Mouse (Mus musculus) heart, postnatal 25 days (tissue): ENCODE measurements around the gene Ltc4s. TPM values are rescaled to one million over a fixed set of nuclear protein-coding genes. Genes with fewer than 3 reads are reported as not detected.

Experiments used
- DNase-seq: peaks from one replicate; pipeline ENCODE4 v3.0.0; 2022; ENCODE audit warnings: low spot score
- intact Hi-C: fragments of 180-260 bp; cut with DNase I; formaldehyde crosslinking; loops from one replicate; pipeline ENCODE4 v1.15.1; 2025
- total RNA-seq, 2 experiments: library from RNA; stranded (reverse); gene quantifications; 2 replicates each; pipeline ENCODE4 v1.2.3; 2021

The Ltc4s gene
- 1 to 10 TPM; 4.8 to 7.8 TPM for total RNA-seq

DNA sequence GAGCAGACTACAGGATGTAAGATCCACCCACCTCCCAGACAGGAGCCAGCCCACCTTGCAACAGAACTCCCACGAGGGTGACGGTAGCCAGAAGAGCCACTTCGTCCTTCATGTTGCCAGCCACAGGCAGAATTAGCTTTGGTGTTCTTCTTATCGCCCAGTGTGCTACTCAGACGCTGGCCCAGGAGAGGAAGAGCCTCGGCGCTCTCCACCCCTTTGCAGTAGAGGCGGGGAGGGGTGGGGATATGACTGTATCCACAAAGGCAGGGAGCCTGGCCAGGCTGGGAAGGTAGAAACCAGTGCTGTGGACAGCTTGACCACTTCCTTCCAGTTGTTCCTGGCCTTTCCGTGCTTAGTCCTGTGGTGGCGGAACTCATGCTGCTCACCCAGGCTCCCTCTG is at the start of gene Ltc4s:
Gene Ltc4s, minus strand, starts transcription at position 293 of the 400 bp plus-strand sequence.
- no peak for DNase-seq
- intact Hi-C loops, result loop anchor here (5.0 kb wide), 1 partner anchor 124 kb away; no protein-coding TSS in a partner anchor

DNA sequence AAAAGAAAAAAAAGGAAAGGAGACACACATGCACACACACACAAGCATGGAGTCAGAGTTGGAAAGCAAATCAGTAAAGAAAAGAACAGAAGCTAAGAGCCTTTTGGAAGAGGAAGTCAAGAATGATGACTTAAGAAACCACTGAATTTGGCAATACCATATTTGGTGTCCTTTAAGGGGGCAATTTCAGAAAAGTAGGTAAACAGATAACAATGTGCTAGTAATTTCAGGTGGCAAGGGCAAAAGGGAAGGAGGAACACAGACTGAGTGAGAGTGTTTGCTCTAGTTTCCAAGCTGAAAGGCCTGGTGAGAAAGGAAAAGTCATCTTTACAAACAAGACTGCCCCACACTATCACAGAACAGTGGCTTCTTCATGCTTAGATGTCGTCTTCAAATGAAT is 48.0 kb upstream of the Ltc4s start:
- intact Hi-C loops, result no loop called here
- DNase-seq, result no peak

- no peak for DNase-seq
- intact Hi-C loops, result no loop called here
Measured at GRCm38 (mm10) chr11:50285696-50286095, 47.3 kb upstream of the Ltc4s start.

- DNase-seq, result no peak
- intact Hi-C loops, result no loop called here
Measured at GRCm38 (mm10) chr11:50285263-50285662, 46.8 kb upstream of the Ltc4s start.

DNA sequence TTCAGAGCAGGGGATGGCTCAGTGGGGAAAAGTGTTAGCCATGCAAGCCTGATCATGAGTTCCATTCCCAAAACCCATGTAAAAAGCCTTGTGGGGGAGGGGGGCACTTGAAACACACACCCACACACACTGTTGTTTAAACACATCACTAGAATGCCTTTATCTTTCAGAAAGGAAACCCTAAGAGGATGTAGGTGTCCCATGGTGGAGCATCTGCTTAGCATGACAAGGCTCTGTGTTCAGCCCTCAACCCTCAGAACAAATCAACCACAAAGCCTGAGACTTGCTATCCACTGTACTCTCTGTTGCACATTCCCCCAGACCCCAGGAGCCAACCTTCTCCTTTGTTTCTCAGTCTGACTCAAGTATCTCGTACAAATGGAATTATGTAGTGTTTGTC is 41.6 kb upstream of the Ltc4s start:
- intact Hi-C loops, result no loop called here
- no peak for DNase-seq

DNA sequence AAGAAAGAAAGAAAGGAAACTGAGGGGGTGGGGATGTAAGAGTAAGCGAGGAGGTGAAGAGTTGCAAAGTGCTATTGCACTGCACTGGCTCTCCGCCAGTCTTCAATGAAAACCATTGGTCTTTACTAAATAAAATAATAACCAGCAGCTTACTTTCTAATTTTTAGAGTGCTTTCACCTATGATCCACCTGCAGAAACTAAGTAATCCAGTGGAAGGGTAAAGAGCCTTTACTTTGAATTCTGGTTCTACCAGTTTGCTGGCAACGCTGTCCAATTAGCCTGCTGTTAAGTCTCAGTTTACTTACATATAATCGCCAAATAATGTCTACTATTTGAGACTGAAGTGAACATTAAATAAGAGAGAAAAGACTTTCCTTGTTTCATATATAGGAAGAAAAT is 40.6 kb upstream of the Ltc4s start:
- DNase-seq, result no peak
- intact Hi-C loops, result no loop called here

DNA sequence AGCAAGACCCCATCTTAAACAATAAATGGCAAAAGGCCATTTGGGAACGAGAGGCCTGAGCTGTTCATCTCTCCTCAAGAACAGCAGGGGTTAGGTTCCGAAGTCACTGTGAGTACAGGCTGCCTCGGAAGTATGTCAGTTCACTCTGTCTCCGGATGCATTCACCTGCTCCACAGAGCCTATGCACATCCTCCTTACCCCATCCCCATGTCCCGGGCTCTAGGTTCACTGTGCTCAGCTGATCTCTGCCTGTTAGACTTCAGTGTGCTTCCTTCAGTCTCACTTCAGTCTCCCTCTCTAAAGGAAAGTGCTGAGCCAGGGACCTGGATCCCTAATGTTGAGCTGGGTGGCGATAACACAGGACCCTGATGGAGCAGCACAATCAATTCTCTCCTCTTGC is 39.3 kb upstream of the Ltc4s start:
- intact Hi-C loops, result no loop called here
- DNase-seq, result no peak

GRCm38 (mm10) chr11:50277025-50277424 is 38.6 kb upstream of the Ltc4s start:
- intact Hi-C loops, result no loop called here
- no peak for DNase-seq

- no peak for DNase-seq
- intact Hi-C loops, result no loop called here
Measured at GRCm38 (mm10) chr11:50275568-50276151, 37.2 kb upstream of the Ltc4s start.

DNA sequence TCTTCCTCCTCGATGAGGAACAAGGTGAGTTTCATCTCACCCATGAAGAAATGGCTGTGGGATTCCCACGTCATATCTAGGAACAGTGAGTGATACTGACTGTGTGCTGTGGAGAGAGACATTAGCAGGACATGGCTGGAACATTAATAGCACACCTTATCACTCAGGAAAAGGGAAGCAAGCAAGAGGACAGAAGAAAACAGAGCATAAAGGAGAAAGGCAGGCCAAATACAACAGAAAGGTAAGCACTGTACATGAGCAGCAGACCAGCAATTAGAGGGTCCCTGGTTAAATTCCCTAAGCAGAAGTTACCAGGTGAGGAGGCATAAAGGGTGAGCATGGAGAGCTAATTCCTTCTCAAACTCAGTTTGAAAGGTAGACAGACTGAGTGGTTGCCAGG is 36.7 kb upstream of the Ltc4s start:
- intact Hi-C loops, result no loop called here
- no peak for DNase-seq

- no peak for DNase-seq
- intact Hi-C loops, result no loop called here
Measured at GRCm38 (mm10) chr11:50272819-50273218, 34.4 kb upstream of the Ltc4s start.

DNA sequence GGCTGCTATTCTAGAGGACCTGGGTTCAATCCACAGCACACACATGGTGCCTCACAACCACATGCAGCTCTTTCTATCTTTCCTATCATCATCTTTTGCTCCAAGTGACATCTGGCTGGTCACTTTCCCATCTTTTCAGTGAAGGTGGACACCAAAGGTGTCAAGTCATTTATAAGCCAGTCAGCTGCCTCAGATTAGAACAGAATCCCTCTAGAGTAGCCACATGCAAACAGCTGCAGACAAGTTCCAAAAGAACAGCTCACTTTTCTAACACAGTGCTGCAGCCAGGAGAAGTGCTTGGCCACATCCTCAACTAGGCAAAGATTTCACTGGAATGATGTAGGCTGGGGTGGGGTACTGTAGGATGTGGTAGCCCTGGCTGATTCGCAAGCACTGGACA is 31.5 kb upstream of the Ltc4s start:
- intact Hi-C loops, result loop anchor here (2.0 kb wide), 1 partner anchor 21 kb away; no protein-coding TSS in a partner anchor

GRCm38 (mm10) chr11:50269163-50269562 is 30.7 kb upstream of the Ltc4s start:
- no peak for DNase-seq
- intact Hi-C loops, result no loop called here

More for the DNA sequence above, 31.5 kb upstream of the Ltc4s start:
- no peak for DNase-seq

- DNase-seq, result no peak
- intact Hi-C loops, result no loop called here
Measured at GRCm38 (mm10) chr11:50266997-50267396, 28.6 kb upstream of the Ltc4s start.

DNA sequence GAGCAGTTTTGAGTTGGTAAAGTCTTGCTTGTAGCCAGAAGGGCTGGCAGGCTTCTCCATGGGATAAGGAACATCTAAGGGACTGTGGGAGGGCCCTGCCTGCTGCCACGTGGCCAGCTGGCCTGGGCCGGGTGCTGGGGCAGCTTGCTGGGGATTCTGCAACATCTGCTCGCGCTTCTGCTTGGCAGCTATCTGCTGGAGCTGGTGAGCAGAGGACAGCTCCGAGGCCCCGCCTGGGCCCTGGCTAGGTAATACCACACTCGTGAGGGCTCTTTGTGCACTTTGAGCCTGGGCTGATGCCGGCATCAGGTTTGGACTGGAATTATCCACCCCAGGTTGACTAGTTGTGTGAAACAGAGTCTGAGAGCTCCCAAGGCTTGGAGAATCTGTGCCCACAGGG is 27.5 kb upstream of the Ltc4s start:
- intact Hi-C loops, result no loop called here
- no peak for DNase-seq

GRCm38 (mm10) chr11:50263198-50263597 is 24.8 kb upstream of the Ltc4s start:
- intact Hi-C loops, result loop anchor here (5.0 kb wide), 1 partner anchor 36 kb away; no protein-coding TSS in a partner anchor
- no peak for DNase-seq

DNA sequence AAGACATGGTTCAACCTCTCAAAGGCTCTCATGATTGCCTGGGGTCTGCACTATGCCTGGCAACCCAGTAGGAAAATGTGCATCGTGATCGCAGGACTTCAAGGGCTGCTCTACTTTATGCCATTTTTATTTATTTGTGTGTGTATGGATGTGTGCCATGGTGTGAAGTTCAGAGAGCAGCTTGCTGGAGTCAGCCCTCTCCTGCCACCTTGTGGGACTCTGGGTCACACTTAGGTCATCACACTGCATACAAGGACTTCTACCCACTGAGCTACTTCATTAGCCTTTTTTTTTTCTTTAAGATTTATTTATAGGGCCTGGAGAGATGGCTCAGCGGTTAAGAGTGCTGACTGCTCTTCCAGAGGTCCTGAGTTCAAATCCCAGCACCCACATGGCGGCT is 23.6 kb upstream of the Ltc4s start:
- intact Hi-C loops, result loop anchor here (5.0 kb wide), 1 partner anchor 35 kb away; no protein-coding TSS in a partner anchor
- DNase-seq, result no peak

GRCm38 (mm10) chr11:50258310-50258709 is 19.9 kb upstream of the Ltc4s start:
- no peak for DNase-seq

DNA sequence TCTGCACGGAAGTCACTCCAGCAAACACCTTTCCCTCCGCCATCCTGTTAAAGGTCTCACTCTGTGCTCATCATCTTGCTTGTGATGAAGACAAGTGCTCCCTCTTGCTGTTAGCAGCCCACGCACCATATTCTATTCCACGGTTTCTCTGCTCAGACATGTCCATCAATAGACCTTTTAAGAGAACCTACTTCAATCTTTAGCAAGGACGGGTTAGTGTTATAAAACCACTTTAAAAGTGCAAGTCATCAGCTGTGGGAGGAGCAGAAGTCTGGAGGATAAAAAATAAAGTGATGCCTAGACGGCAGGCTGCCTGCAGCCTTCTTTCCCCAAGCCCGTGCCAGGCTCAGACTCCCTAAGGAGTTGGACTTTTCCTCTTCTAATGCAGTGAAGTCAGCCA is 18.2 kb upstream of the Ltc4s start:
- intact Hi-C loops, result no loop called here
- DNase-seq, result no peak

More at GRCm38 (mm10) chr11:50258310-50258709, 19.9 kb upstream of the Ltc4s start:
- intact Hi-C loops, result no loop called here

- no peak for DNase-seq
- intact Hi-C loops, result no loop called here
Measured at GRCm38 (mm10) chr11:50254010-50254580, 15.7 kb upstream of the Ltc4s start.

- intact Hi-C loops, result no loop called here
- DNase-seq, result no peak
Measured at GRCm38 (mm10) chr11:50253393-50253792, 15.0 kb upstream of the Ltc4s start.
